Mouse (Mus musculus): ENCODE results near the gene Ints5. TPM values are rescaled to one million over a fixed set of nuclear protein-coding genes. Genes with fewer than 3 reads are reported as not detected.
"Not testable (repeated sequence)": the region's sequence is repeated elsewhere in the genome, so short reads cannot be mapped to it uniquely, and the experiment has no call there.

Gene Ints5
- polyA plus RNA-seq, 1 experiment from 2014 or later = 48.1 TPM

- H3K27ac ChIP-seq = no peak overlapping the region
- ATAC-seq (ENCODE audit: low FRiP score) = no peak
- H3K4me3 ChIP-seq (replicated peaks) = no peak overlapping the region
- H3K4me2 ChIP-seq = no peak overlapping the region
- H3K9ac ChIP-seq = no peak overlapping the region
- peaks cover 40% of the 10 kb centered on the region for H3K4me1 ChIP-seq
- no peaks in the 10 kb centered on the region for H3K27me3 ChIP-seq
- H3K9me3 ChIP-seq = no peaks in the 10 kb centered on the region
- peaks cover 36% of the 10 kb centered on the region for H3K36me3 ChIP-seq (replicated peaks)
- 89% methylated on average over 9 of the region's 9 CpGs for WGBS
Observed at GRCm38 (mm10) chr19:8895397-8895960, 2.7 kb downstream of the Ints5 start.

DNA sequence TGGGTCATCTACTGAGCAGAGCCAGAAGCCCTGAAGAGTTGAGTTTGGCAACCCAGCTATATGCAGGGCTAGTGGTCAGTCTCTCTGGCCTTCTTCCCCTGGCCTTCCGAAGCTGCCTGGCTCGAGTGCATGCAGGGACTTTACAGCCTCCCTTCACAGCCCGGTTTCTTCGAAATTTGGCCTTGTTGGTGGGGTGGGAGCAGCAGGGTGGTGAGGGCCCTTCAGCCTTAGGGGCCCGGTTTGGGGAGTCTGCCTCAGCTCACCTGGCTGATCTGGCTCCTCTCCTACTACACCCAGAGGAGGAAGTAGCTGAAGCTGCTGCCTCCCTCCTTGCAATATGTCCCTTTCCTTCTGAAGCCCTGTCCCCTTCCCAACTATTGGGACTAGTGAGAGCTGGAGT, 3.4 kb downstream of the Ints5 start:
- not testable (repeated sequence) for H3K4me2 ChIP-seq; H3K4me3 ChIP-seq (replicated peaks); ATAC-seq (ENCODE audit: low FRiP score); H3K27me3 ChIP-seq; H3K9me3 ChIP-seq; H3K27ac ChIP-seq
- 0 out of 2 replicates have a peak overlapping the region, but pooled peaks have one; percentile 7 for H3K9ac ChIP-seq
- H3K4me1 ChIP-seq = peaks cover 43% of the 10 kb centered on the region
- 78% methylated on average over 5 of the region's 5 CpGs for WGBS
- peaks cover 35% of the 10 kb centered on the region for H3K36me3 ChIP-seq (replicated peaks)

DNA sequence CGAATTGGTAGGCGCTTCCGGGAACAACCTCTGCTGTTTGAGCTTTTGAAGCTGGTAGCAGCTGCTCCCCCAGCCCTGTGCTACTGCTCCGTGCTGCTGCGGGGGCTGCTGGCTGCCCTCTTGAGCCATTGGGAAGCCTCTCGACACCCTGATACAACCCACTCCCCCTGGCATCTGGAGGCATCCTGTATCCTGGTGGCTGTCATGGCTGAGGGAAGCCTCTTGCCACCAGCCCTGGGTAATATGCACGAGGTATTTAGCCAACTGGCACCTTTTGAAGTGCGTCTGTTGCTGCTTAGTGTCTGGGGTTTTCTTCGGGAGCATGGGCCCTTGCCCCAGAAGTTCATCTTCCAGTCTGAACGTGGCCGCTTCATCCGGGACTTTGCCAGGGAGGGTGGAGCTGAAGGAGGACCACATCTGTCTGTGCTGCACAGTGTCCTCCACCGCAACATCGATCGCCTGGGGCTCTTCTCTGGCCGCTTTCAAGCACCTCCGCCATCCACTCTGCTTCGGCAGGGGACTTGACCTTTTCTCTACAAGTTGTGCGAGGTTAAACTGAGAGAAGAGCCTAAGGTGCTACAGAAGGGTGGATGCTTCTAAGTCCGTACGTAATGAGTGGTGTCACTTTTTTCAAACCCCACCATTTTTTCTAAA, 4.5 kb downstream of the Ints5 start:
- peak overlapping the region; percentile 89 for H3K27ac ChIP-seq
- H3K9me3 ChIP-seq, H3K27me3 ChIP-seq: not testable (repeated sequence)
- H3K36me3 ChIP-seq (replicated peaks) = peaks cover 39% of the 10 kb centered on the region
- peaks cover 43% of the 10 kb centered on the region for H3K4me1 ChIP-seq
- peak overlapping the region; percentile 94 for H3K4me3 ChIP-seq (replicated peaks)
- 27% methylated on average over 21 of the region's 21 CpGs for WGBS
- peak; percentile 33; the same call in 1 of the 2 replicates for ATAC-seq (ENCODE audit: low FRiP score)
- H3K9ac ChIP-seq = peak overlapping the region; percentile 95
- H3K4me2 ChIP-seq = peak overlapping the region; percentile 60

GRCm38 (mm10) chr19:8897865-8898495, 5.2 kb downstream of the Ints5 start, which contains the start of gene Ganab:
Ganab (plus strand) TSS chr19:8898071.
- Histone ChIP-seq H3K27ac (peak within 1 kb of the TSS; percentile 89), H3K27me3 (no peaks in the 10 kb centered on the region), H3K9me3 (no peaks in the 10 kb centered on the region), H3K36me3 (replicated peaks) (peaks cover 43% of the 10 kb centered on the region), H3K4me1 (peaks cover 43% of the 10 kb centered on the region), H3K4me3 (replicated peaks) (peak within 1 kb of the TSS; percentile 94), H3K9ac (peak within 1 kb of the TSS; percentile 95), H3K4me2 (peak within 1 kb of the TSS; percentile 73)
- ATAC-seq (ENCODE audit: low FRiP score) = peak; percentile 99
- under 1% methylated on average over 53 of the region's 53 CpGs for WGBS

- H3K36me3 ChIP-seq (replicated peaks) = peaks cover 49% of the 10 kb centered on the region
- peak overlapping the region; percentile 89 for H3K27ac ChIP-seq
- no peaks in the 10 kb centered on the region for H3K9me3 ChIP-seq
- peaks cover 40% of the 10 kb centered on the region for H3K4me1 ChIP-seq
- H3K9ac ChIP-seq = peak overlapping the region; percentile 95
- 14% methylated on average over 13 of the region's 13 CpGs for WGBS
- H3K4me2 ChIP-seq = peak overlapping the region; percentile 73
- H3K4me3 ChIP-seq (replicated peaks) = peak overlapping the region; percentile 94
- no peak for ATAC-seq (ENCODE audit: low FRiP score)
- H3K27me3 ChIP-seq = no peaks in the 10 kb centered on the region
Observed at GRCm38 (mm10) chr19:8898576-8898975, 5.8 kb downstream of the Ints5 start.

GRCm38 (mm10) chr19:8899079-8899478, 6.3 kb downstream of the Ints5 start:
- Histone ChIP-seq H3K4me3 (replicated peaks) (peak overlapping the region; percentile 94), H3K4me1 (peaks cover 35% of the 10 kb centered on the region), H3K9me3 (no peaks in the 10 kb centered on the region), H3K27me3 (no peaks in the 10 kb centered on the region), H3K27ac (no peak overlapping the region), H3K4me2 (peak overlapping the region; percentile 73), H3K36me3 (replicated peaks) (peaks cover 53% of the 10 kb centered on the region), H3K9ac (peak overlapping the region; percentile 95)
- no peak for ATAC-seq (ENCODE audit: low FRiP score)
- 72% methylated on average over 3 of the region's 3 CpGs for WGBS

DNA sequence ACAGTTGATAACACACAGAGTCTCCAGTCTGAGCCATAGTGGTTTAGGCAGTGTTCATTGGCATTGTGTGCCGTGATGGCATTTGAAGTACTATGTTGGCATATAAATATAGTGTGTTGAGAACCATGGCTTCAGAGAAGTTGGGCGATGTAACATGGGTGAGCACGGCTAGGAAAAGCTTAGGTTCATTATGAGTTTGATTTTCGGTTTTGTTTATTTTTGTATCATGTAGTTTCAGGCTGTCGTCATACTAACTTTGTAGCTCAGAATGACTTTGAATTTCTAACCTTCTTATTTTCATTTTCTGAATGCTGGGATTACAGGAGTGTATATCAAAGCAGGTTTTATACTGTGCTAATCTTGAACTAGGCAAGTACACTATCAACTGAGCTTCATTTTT, 10.6 kb downstream of the Ints5 start:
- H3K9me3 ChIP-seq = no peaks in the 10 kb centered on the region
- H3K4me2 ChIP-seq = no peak overlapping the region
- ATAC-seq (ENCODE audit: low FRiP score) = no peak
- H3K4me3 ChIP-seq (replicated peaks) = no peak overlapping the region
- H3K27me3 ChIP-seq = no peaks in the 10 kb centered on the region
- no peak overlapping the region for H3K27ac ChIP-seq
- H3K9ac ChIP-seq = no peak overlapping the region
- peaks cover 14% of the 10 kb centered on the region for H3K4me1 ChIP-seq
- H3K36me3 ChIP-seq (replicated peaks) = peaks cover 68% of the 10 kb centered on the region
- WGBS = 96% methylated on average over 5 of the region's 5 CpGs

DNA sequence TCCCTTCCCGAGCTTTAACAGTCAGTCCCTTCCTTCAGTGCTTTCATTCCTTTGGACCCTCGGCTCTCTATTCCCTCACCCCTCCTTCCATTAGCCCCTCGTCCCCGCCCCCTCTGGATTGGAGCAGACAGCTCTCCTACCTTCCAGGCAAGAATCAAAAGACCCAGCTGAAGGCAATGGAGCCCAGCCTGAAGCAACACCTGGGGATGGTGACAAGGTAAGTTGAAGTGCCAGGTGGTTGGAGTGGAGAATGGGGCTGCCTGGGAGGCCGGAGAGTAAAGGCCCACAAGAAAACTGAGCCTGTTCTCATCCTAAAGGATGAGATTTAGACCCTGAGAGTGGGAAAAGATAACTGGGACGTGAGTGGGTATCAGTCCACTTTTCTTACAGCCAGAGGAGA, 15.7 kb downstream of the Ints5 start:
- Histone ChIP-seq H3K27me3 (no peaks in the 10 kb centered on the region), H3K4me3 (replicated peaks) (no peak overlapping the region), H3K9me3 (no peaks in the 10 kb centered on the region), H3K27ac (no peak overlapping the region), H3K4me1 (no peaks in the 10 kb centered on the region), H3K9ac (no peak overlapping the region), H3K36me3 (replicated peaks) (peaks cover 97% of the 10 kb centered on the region), H3K4me2 (no peak overlapping the region)
- ATAC-seq (ENCODE audit: low FRiP score) = no peak
- WGBS = 84% methylated on average over 6 of the region's 6 CpGs

- no peak overlapping the region for H3K4me2 ChIP-seq
- no peaks in the 10 kb centered on the region for H3K4me1 ChIP-seq
- no peak overlapping the region for H3K9ac ChIP-seq
- no peak overlapping the region for H3K4me3 ChIP-seq (replicated peaks)
- peaks cover 100% of the 10 kb centered on the region for H3K36me3 ChIP-seq (replicated peaks)
- H3K9me3 ChIP-seq = no peaks in the 10 kb centered on the region
- ATAC-seq (ENCODE audit: low FRiP score) = no peak
- H3K27me3 ChIP-seq = no peaks in the 10 kb centered on the region
- no peak overlapping the region for H3K27ac ChIP-seq
- 98% methylated on average over 5 of the region's 5 CpGs for WGBS
Observed at GRCm38 (mm10) chr19:8911810-8912209, 19.0 kb downstream of the Ints5 start.

- ATAC-seq (ENCODE audit: low FRiP score) = no peak
- Histone ChIP-seq H3K4me3 (replicated peaks) (no peak overlapping the region), H3K9me3 (no peaks in the 10 kb centered on the region), H3K4me1 (no peaks in the 10 kb centered on the region), H3K4me2 (no peak overlapping the region), H3K36me3 (replicated peaks) (peaks cover 83% of the 10 kb centered on the region), H3K27me3 (no peaks in the 10 kb centered on the region), H3K27ac (no peak overlapping the region), H3K9ac (no peak overlapping the region)
- WGBS = 93% methylated on average over 3 of the region's 3 CpGs
Observed at GRCm38 (mm10) chr19:8914212-8914611, 21.4 kb downstream of the Ints5 start.

- Histone ChIP-seq H3K9ac (no peak overlapping the region), H3K36me3 (replicated peaks) (peaks cover 39% of the 10 kb centered on the region), H3K4me2 (no peak overlapping the region), H3K4me1 (peaks cover 16% of the 10 kb centered on the region), H3K27ac (no peak overlapping the region), H3K9me3 (no peaks in the 10 kb centered on the region), H3K4me3 (replicated peaks) (no peak overlapping the region), H3K27me3 (no peaks in the 10 kb centered on the region)
- 97% methylated on average over 3 of the region's 3 CpGs for WGBS
- ATAC-seq (ENCODE audit: low FRiP score) = no peak
Observed at GRCm38 (mm10) chr19:8919000-8919399, 26.2 kb downstream of the Ints5 start.

- 67% methylated on average over 6 of the region's 6 CpGs for WGBS
- Histone ChIP-seq H3K36me3 (replicated peaks) (peaks cover 32% of the 10 kb centered on the region), H3K4me3 (replicated peaks) (peak overlapping the region; percentile 83), H3K4me1 (peaks cover 16% of the 10 kb centered on the region), H3K27ac (peak overlapping the region; percentile 89), H3K4me2 (peak overlapping the region; percentile 85), H3K9me3 (no peaks in the 10 kb centered on the region), H3K9ac (no peak overlapping the region; the same call in 1 of the 2 replicates), H3K27me3 (no peaks in the 10 kb centered on the region)
- ATAC-seq (ENCODE audit: low FRiP score) = no peak
Observed at GRCm38 (mm10) chr19:8919684-8920072, 26.9 kb downstream of the Ints5 start.

Measured in forebrain, embryonic 12.5 days (tissue).